Comparison of ENCODE assay signal across 8 mouse cellular contexts in the genomic region with DNA sequence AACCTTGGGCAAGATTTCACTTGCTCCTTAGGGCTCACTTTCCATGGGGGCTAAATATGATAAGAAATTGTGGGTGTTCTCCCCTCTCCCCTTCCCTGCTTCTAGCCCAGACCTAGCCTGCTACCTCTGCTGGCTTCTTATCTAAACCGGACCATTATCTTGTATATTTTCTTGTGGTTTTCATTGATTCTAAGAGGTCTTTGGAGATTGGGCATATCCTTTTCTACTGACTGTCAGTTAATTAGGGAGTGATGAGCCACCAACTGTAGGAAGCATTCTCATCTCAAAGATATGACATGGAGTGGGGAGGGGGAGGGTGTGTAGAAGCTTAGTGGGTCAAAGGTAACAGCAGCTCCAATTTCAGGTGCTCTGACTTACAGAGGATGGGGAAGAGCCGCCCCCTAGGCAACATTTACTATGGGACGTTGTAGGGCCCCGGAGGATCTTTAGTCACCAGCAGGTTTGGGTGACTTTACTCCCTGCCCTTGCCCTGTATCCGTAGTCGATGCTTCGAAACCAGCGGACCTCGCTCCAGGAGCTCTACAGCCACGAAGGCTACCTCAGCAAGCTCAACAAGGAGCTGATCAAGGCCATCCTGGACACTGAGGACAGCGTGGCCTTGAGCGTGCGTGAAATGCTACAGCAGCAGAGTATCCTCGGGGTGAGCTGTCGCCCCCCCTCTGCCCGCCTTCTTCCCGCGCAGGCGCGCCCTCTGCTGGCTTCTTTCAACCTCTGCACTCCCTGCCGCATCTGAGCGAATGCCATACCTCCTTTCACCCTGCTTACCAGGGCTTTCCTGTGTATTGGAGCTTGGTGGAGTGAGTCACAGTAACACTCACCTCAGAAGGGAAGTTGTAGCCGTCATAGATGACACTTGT. TPM values are rescaled to one million over a fixed set of nuclear protein-coding genes. Genes with fewer than 3 reads are reported as not detected.
DNase-seq lines count a peak whose midpoint lies in the region; ATAC-seq lines count a peak whose summit lies in the region.

No protein-coding gene starts in this region.

- peak overlapping the region; percentile 66 for H3K4me2 ChIP-seq in hindbrain, embryonic 16.5 days (ENCODE audit: low read length)

- no peaks in the 10 kb centered on the region for H3K9me3 ChIP-seq in hindbrain, embryonic 16.5 days (ENCODE audit: control insufficient read depth, low read length)

- peak; percentile 54 for DNase-seq in WW6 (ENCODE audit: low read depth, low spot score)
- DNase-seq in cerebellum, postnatal 4 days (ENCODE audit: low spot score in 2 of 2), result peak; percentile 82 to 90
- peak; percentile 76 for DNase-seq in gastrocnemius, adult 18-20 months (ENCODE audit: low spot score)
- peak; percentile 69 for DNase-seq in left cerebral cortex, adult 11 months (ENCODE audit: low spot score)
- peak; percentile 82 for DNase-seq in lung, postnatal 36 days
- DNase-seq in retina, postnatal 7 days (ENCODE audit: low read depth, low spot score), result peak; percentile 75
- peak; percentile 71 to 73 for DNase-seq in urinary bladder, adult 18-20 months (ENCODE audit: low spot score in 2 of 2)

- H3K9ac ChIP-seq in hindbrain, embryonic 16.5 days (ENCODE audit: low read depth, low read length), result peak overlapping the region; percentile 63

- H3K27me3 ChIP-seq in hindbrain, embryonic 16.5 days (replicated peaks; ENCODE audit: control insufficient read depth, insufficient read depth, low read length), result no peaks in the 10 kb centered on the region

- 4% methylated on average over 22 of the region's 23 CpGs for WGBS in hindbrain, embryonic 16.5 days

- ATAC-seq in hindbrain, embryonic 16.5 days, result peak; percentile 91

- H3K36me3 ChIP-seq in hindbrain, embryonic 16.5 days (ENCODE audit: control insufficient read depth, insufficient read depth, low read length), result no peaks in the 10 kb centered on the region

- 0 out of 2 replicates have a peak overlapping the region, but pooled peaks have one; percentile 3 for H3K27ac ChIP-seq in hindbrain, embryonic 16.5 days (ENCODE audit: low read depth, low read length)

- H3K4me3 ChIP-seq in hindbrain, embryonic 16.5 days (ENCODE audit: low read length), result peak overlapping the region; percentile 36

- peaks cover 5% of the 10 kb centered on the region for H3K4me1 ChIP-seq in hindbrain, embryonic 16.5 days (ENCODE audit: control insufficient read depth, insufficient read depth, low read depth, low read length)

RNA-seq across cellular contexts. Expression of gene 6820408C15Rik, which starts 21.8 kb away (rescaled TPM):
- not detected for total RNA-seq in gastrocnemius, adult 18-20 months (2021)
- polyA plus RNA-seq in hindbrain, embryonic 16.5 days (2015; fragmentation: Nextera tagmentation; extraction: Ambion mirVana), result 3.1 and 4.1 TPM in 2 replicates

RNA-seq across cellular contexts. Expression of gene Zcchc3, which starts 22.4 kb away (rescaled TPM):
- under 1 TPM; 0.62 to 0.76 TPM for total RNA-seq in gastrocnemius, adult 18-20 months (2021)
- 12.5 and 13.8 TPM in 2 replicates for polyA plus RNA-seq in hindbrain, embryonic 16.5 days (2015; fragmentation: Nextera tagmentation; extraction: Ambion mirVana)

RNA-seq across cellular contexts. Expression of gene Defb23, which starts 27.2 kb away (rescaled TPM):
- total RNA-seq in gastrocnemius, adult 18-20 months (2021), result not detected
- not detected in 2 replicates for polyA plus RNA-seq in hindbrain, embryonic 16.5 days (2015; fragmentation: Nextera tagmentation; extraction: Ambion mirVana)

RNA-seq across cellular contexts. Expression of gene Sox12, which starts 39.4 kb away (rescaled TPM):
- total RNA-seq in gastrocnemius, adult 18-20 months (2021), result under 1 TPM; 0.34 to 0.57 TPM
- 10.5 and 11.8 TPM in 2 replicates for polyA plus RNA-seq in hindbrain, embryonic 16.5 days (2015; fragmentation: Nextera tagmentation; extraction: Ambion mirVana)

RNA-seq across cellular contexts. Expression of gene Defb20, which starts 39.6 kb away (rescaled TPM):
- not detected for total RNA-seq in gastrocnemius, adult 18-20 months (2021)
- not detected in 2 replicates for polyA plus RNA-seq in hindbrain, embryonic 16.5 days (2015; fragmentation: Nextera tagmentation; extraction: Ambion mirVana)

Comparison
In these comparisons a context has a peak if more than half of its experiments do, and no peak if none do; other contexts are left out.
1. Peak in every context shown above with its lines: DNase-seq, ATAC-seq, H3K4me3 ChIP-seq and H3K27ac ChIP-seq.